Mouse (Mus musculus): Measurements from ENCODE around the gene Tmprss11d. TPM values are rescaled to one million over a fixed set of nuclear protein-coding genes. Genes with fewer than 3 reads are reported as not detected.
"Not testable (repeated sequence)": the region's sequence is repeated elsewhere in the genome, so short reads cannot be mapped to it uniquely, and the experiment has no call there.

Tmprss11d gene
- polyA plus RNA-seq (2012), result not detected in 2 replicates

- TF ChIP-seq TAL1 (IDR thresholded peaks at IDR 0.05; ENCODE audit: low read length) (no peak), GATA1 (IDR thresholded peaks at IDR 0.05; ENCODE audit: low read length) (no peak)
- no peaks in the 10 kb centered on the region for H3K9me3 ChIP-seq (ENCODE audit: control insufficient read depth, low read length)
Observed at GRCm38 (mm10) chr5:86373320-86373719, at the start of gene Tmprss11d. Gene Tmprss11d, minus strand, starts transcription at chr5:86373420.

GRCm38 (mm10) chr5:86421323-86422028, 48.3 kb upstream of the Tmprss11d start:
- H3K4me1 ChIP-seq (ENCODE audit: control insufficient read depth), result no peaks in the 10 kb centered on the region
- H3K27me3 ChIP-seq (ENCODE audit: control insufficient read depth), result no peaks in the 10 kb centered on the region
- TF ChIP-seq GATA1 (IDR thresholded peaks at IDR 0.05; ENCODE audit: low read length) (no peak), TAL1 (IDR thresholded peaks at IDR 0.05; ENCODE audit: low read length) (no peak)
- H3K4me3 ChIP-seq (replicated peaks), result no peak overlapping the region
- no peaks in the 10 kb centered on the region for H3K9me3 ChIP-seq (ENCODE audit: control insufficient read depth, low read length)
- H3K36me3 ChIP-seq (ENCODE audit: control insufficient read depth), result no peaks in the 10 kb centered on the region

More at GRCm38 (mm10) chr5:86373320-86373719, at the start of gene Tmprss11d:
- Histone ChIP-seq H3K36me3 (ENCODE audit: control insufficient read depth) (no peaks in the 10 kb centered on the region), H3K4me3 (replicated peaks) (no peak within 1 kb of the TSS), H3K4me1 (ENCODE audit: control insufficient read depth) (no peaks in the 10 kb centered on the region), H3K27me3 (ENCODE audit: control insufficient read depth) (no peaks in the 10 kb centered on the region)

GRCm38 (mm10) chr5:86419494-86419893, 46.3 kb upstream of the Tmprss11d start:
- no peaks in the 10 kb centered on the region for H3K4me1 ChIP-seq (ENCODE audit: control insufficient read depth)
- H3K27me3 ChIP-seq (ENCODE audit: control insufficient read depth), result no peaks in the 10 kb centered on the region
- H3K36me3 ChIP-seq (ENCODE audit: control insufficient read depth), result no peaks in the 10 kb centered on the region
- no peak overlapping the region for H3K4me3 ChIP-seq (replicated peaks)
- no peaks in the 10 kb centered on the region for H3K9me3 ChIP-seq (ENCODE audit: control insufficient read depth, low read length)
- TF ChIP-seq TAL1 (IDR thresholded peaks at IDR 0.05; ENCODE audit: low read length) (no peak), GATA1 (IDR thresholded peaks at IDR 0.05; ENCODE audit: low read length) (no peak)

- TF ChIP-seq GATA1 (IDR thresholded peaks at IDR 0.05; ENCODE audit: low read length) (no peak), TAL1 (IDR thresholded peaks at IDR 0.05; ENCODE audit: low read length) (no peak)
- Histone ChIP-seq H3K36me3 (ENCODE audit: control insufficient read depth) (no peaks in the 10 kb centered on the region), H3K4me3 (replicated peaks) (no peak overlapping the region), H3K4me1 (ENCODE audit: control insufficient read depth) (no peaks in the 10 kb centered on the region), H3K27me3 (ENCODE audit: control insufficient read depth) (no peaks in the 10 kb centered on the region), H3K9me3 (ENCODE audit: control insufficient read depth, low read length) (no peaks in the 10 kb centered on the region)
Observed at GRCm38 (mm10) chr5:86414280-86414679, 41.1 kb upstream of the Tmprss11d start.

- H3K9me3 ChIP-seq (ENCODE audit: control insufficient read depth, low read length), result no peaks in the 10 kb centered on the region
- no peaks in the 10 kb centered on the region for H3K36me3 ChIP-seq (ENCODE audit: control insufficient read depth)
- H3K27me3 ChIP-seq (ENCODE audit: control insufficient read depth), result no peaks in the 10 kb centered on the region
- no peak for TF ChIP-seq GATA1 (IDR thresholded peaks at IDR 0.05; ENCODE audit: low read length)
- no peak for TF ChIP-seq TAL1 (IDR thresholded peaks at IDR 0.05; ENCODE audit: low read length)
- no peak overlapping the region for H3K4me3 ChIP-seq (replicated peaks)
- no peaks in the 10 kb centered on the region for H3K4me1 ChIP-seq (ENCODE audit: control insufficient read depth)
Observed at GRCm38 (mm10) chr5:86410815-86411214, 37.6 kb upstream of the Tmprss11d start.

- H3K36me3 ChIP-seq (ENCODE audit: control insufficient read depth), result no peaks in the 10 kb centered on the region
- no peaks in the 10 kb centered on the region for H3K9me3 ChIP-seq (ENCODE audit: control insufficient read depth, low read length)
- H3K4me1 ChIP-seq (ENCODE audit: control insufficient read depth), result no peaks in the 10 kb centered on the region
- H3K4me3 ChIP-seq (replicated peaks), result no peak overlapping the region
- no peak for TF ChIP-seq TAL1 (IDR thresholded peaks at IDR 0.05; ENCODE audit: low read length)
- no peak for TF ChIP-seq GATA1 (IDR thresholded peaks at IDR 0.05; ENCODE audit: low read length)
- H3K27me3 ChIP-seq (ENCODE audit: control insufficient read depth), result no peaks in the 10 kb centered on the region
Observed at GRCm38 (mm10) chr5:86407941-86408340, 34.7 kb upstream of the Tmprss11d start.

- Histone ChIP-seq H3K9me3 (ENCODE audit: control insufficient read depth, low read length) (no peaks in the 10 kb centered on the region), H3K4me1 (ENCODE audit: control insufficient read depth) (no peaks in the 10 kb centered on the region), H3K27me3 (ENCODE audit: control insufficient read depth) (no peaks in the 10 kb centered on the region), H3K36me3 (ENCODE audit: control insufficient read depth) (no peaks in the 10 kb centered on the region), H3K4me3 (replicated peaks) (no peak overlapping the region)
- TF ChIP-seq GATA1 (IDR thresholded peaks at IDR 0.05; ENCODE audit: low read length) (no peak), TAL1 (IDR thresholded peaks at IDR 0.05; ENCODE audit: low read length) (no peak)
Observed at GRCm38 (mm10) chr5:86407191-86407590, 34.0 kb upstream of the Tmprss11d start.

- no peaks in the 10 kb centered on the region for H3K36me3 ChIP-seq (ENCODE audit: control insufficient read depth)
- H3K27me3 ChIP-seq (ENCODE audit: control insufficient read depth), result no peaks in the 10 kb centered on the region
- TF ChIP-seq TAL1 (IDR thresholded peaks at IDR 0.05; ENCODE audit: low read length) (no peak), GATA1 (IDR thresholded peaks at IDR 0.05; ENCODE audit: low read length) (no peak)
- 0 out of 2 replicates have a peak, but pooled peaks cover 2% of the 10 kb centered on the region for H3K9me3 ChIP-seq (ENCODE audit: control insufficient read depth, low read length)
- no peaks in the 10 kb centered on the region for H3K4me1 ChIP-seq (ENCODE audit: control insufficient read depth)
- H3K4me3 ChIP-seq (replicated peaks), result no peak overlapping the region
Observed at GRCm38 (mm10) chr5:86359412-86359985, 13.7 kb downstream of the Tmprss11d start.

GRCm38 (mm10) chr5:86352966-86353365, 20.3 kb downstream of the Tmprss11d start:
- TF ChIP-seq GATA1 (IDR thresholded peaks at IDR 0.05; ENCODE audit: low read length) (no peak), TAL1 (IDR thresholded peaks at IDR 0.05; ENCODE audit: low read length) (no peak)
- H3K27me3 ChIP-seq (ENCODE audit: control insufficient read depth), result no peaks in the 10 kb centered on the region
- H3K4me3 ChIP-seq (replicated peaks), result no peak overlapping the region
- no peaks in the 10 kb centered on the region for H3K4me1 ChIP-seq (ENCODE audit: control insufficient read depth)
- H3K9me3 ChIP-seq (ENCODE audit: control insufficient read depth, low read length), result no peaks in the 10 kb centered on the region
- H3K36me3 ChIP-seq (ENCODE audit: control insufficient read depth), result no peaks in the 10 kb centered on the region

GRCm38 (mm10) chr5:86318018-86318956, 54.9 kb downstream of the Tmprss11d start:
- not testable (repeated sequence) for H3K4me3 ChIP-seq (replicated peaks)

More at GRCm38 (mm10) chr5:86318018-86318956, 54.9 kb downstream of the Tmprss11d start:
- not testable (repeated sequence) for H3K27me3 ChIP-seq (ENCODE audit: control insufficient read depth); H3K36me3 ChIP-seq (ENCODE audit: control insufficient read depth); H3K9me3 ChIP-seq (ENCODE audit: control insufficient read depth, low read length); H3K4me1 ChIP-seq (ENCODE audit: control insufficient read depth)

Measured in erythroblast, embryonic 14.5 days (primary cell).